Mouse (Mus musculus) ES-E14 (cell line): ENCODE measurements around the gene Mepe.

Experiments used
- CHD2 ChIP-seq: IDR thresholded peaks from 2 replicates; pipeline ENCODE4 v1.6.1; 2014; ENCODE audit warnings: mild to moderate bottlenecking, low read depth, low read length, inconsistent platforms
- HCFC1 ChIP-seq: IDR thresholded peaks from 2 replicates; pipeline ENCODE4 v1.6.1; 2012; ENCODE audit warnings: low read length, inconsistent platforms, borderline replicate concordance; ENCODE audit not compliant: insufficient read depth
- MAFK ChIP-seq: IDR thresholded peaks from 2 replicates; pipeline ENCODE4 v1.6.1; 2014; ENCODE audit warnings: mild to moderate bottlenecking, low read depth, low read length, inconsistent platforms; ENCODE audit not compliant: insufficient read depth
- ZNF384 ChIP-seq: IDR thresholded peaks from 2 replicates; pipeline ENCODE4 v1.6.1; 2012; ENCODE audit warnings: low read depth, low read length, inconsistent platforms

DNA sequence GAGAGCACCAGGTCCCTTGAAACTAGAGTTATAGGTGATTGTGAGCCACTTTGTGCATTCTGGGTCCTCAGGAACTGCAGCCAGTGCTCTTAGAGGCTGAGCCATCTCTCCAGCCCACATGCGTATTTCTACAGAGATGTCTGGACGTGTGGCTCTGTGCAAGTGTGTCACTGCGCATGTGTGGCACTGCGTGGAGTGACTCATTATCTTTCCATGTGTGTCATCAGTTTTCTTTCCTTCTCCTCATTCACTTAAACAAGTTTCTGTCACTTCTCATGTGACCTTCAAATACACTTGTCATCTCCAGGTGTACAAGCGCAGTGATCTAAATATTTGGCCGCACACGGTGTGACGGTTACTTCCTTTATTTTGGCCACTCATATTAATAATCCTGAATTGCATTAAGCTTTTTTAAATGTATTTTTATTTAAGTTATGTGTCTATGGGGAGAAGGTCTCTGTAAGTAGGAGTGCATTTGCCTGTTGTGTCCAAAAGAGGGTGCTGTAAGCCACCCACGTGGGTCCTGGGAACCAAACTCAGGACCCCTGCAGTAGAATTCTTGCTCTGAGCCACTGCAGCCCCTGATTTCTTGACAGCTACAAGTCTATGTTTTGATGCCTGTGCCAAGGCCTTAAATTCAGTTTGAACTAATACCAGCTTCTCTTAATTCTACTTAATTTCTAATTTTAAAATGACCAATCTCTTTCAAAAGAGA is 19.6 kb downstream of the Mepe start:
- no peak for TF ChIP-seq ZNF384
- no peak for TF ChIP-seq MAFK
- no peak for TF ChIP-seq HCFC1
- no peak for TF ChIP-seq CHD2
